Mouse (Mus musculus) C2C12 (cell line): ENCODE results near the gene Rbfox3.

Source experiments
- CEBPB ChIP-seq: IDR thresholded peaks from one replicate; pipeline ENCODE4 v1.6.1; 2011; ENCODE audit warnings: low read depth, mild to moderate bottlenecking, control low read depth, moderate library complexity
- CTCF ChIP-seq: IDR thresholded peaks from one replicate; pipeline ENCODE4 v1.5.1; 2011; ENCODE audit not compliant: control insufficient read depth, insufficient read depth, insufficient read length
- MAX ChIP-seq: IDR thresholded peaks from one replicate; pipeline ENCODE4 v1.6.1; 2011; ENCODE audit warnings: mild to moderate bottlenecking, control low read depth
- MYOD1 ChIP-seq: IDR thresholded peaks from one replicate; pipeline ENCODE4 v1.6.1; 2011; ENCODE audit warnings: low read depth; ENCODE audit not compliant: control insufficient read depth, insufficient read length
- MYOG ChIP-seq: IDR thresholded peaks from one replicate; pipeline ENCODE4 v1.6.1; 2011; ENCODE audit not compliant: control insufficient read depth, insufficient read length; ENCODE audit errors: extremely low read depth
- USF1 ChIP-seq: IDR thresholded peaks from one replicate; pipeline ENCODE4 v1.6.1; 2011; ENCODE audit warnings: low read depth, mild to moderate bottlenecking, control low read depth, moderate library complexity

DNA sequence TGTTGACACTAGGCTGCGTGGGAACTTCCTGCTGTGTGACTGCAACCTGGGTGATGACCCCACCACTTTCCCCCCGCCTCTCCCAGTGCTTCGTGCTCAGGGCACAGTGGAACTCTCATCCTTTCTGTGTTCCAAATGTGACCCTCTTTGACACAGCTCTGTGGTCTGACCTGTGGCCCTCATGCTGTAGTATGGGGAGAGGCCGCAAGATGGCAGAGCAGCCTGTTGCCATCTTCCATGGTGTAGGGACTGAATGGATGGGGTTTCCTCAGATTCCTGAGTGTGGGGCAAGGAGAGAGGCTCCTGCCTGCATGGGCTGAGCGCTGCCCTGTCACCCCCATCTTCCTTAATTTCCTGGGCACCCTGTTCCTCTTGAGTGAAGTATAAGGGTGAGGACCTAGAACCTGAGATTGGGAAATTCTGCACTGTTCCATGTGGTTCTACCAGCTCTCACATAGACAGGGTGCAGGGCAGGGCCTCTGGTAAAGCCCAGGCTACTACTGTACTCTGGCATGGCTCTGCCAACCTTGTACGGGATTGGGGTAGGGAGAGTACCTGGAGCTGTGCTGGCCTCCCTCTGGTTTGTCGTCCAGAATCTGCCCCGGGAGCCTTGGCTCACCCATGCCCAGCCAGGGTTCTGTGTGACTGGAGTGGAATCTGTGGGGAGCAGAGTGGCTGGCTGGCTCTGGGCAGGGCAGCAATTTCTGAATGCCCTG lies 423.0 kb downstream of the Rbfox3 start:
- TF ChIP-seq CTCF (peak; percentile 10), USF1 (no peak), MYOD1 (no peak), MAX (no peak), MYOG (no peak), CEBPB (no peak)
